Mouse (Mus musculus) lung, postnatal 4 days (tissue): ENCODE measurements around the gene Gpr137.

Experiments used
- DNase-seq, 2 experiments: peaks; one replicate each; pipeline ENCODE4 v3.0.0; 2021

Gene Gpr137

DNA sequence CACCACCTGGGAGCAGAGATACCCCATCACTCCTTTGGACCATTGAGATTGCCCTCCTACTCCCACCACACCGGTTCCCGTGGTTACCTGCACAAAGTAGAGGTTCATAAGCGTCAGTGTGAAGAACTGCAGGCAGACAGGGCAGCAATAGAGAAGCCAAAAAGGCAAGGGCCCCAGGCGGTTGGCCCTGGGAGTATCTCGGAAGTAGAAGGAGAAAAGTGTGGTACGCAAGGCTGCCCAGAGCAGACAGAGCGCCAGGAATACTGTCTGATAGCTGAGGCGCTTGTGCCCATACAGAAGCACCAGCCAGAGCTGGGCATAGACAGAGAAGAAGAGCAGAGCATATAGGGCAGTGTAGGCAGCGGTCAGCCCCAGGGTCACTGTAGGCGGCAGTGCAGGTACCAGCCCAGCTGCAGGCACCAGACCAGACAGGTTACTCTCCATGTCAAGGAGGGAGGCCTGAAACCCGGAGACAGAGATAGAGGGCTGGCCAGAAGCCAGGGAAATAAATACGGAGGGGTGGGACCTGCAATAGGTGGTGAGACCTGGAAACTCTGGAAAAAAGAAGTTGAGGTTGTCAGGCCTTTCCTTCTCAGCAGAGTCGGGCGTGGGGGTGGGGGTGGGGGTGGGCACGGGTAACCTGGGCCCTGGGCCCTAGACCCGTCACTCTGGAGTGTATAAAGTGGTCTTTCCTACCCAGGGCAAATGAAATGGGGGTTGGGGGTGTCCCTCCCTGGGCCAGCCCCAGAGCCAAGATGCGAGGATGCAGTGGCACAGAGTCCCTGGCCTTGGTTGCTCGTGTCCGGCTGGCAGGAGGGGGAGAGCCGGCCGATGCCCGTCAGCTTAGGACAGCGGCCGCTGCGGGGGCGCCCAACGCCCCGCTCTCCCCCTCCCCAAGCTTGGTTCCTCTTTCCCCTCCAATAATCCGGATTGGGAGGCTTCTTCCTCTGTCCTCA, 1.6 kb downstream of the Gpr137 start:
- DNase-seq = peak in 1 of 2 experiments; percentile 30

DNA sequence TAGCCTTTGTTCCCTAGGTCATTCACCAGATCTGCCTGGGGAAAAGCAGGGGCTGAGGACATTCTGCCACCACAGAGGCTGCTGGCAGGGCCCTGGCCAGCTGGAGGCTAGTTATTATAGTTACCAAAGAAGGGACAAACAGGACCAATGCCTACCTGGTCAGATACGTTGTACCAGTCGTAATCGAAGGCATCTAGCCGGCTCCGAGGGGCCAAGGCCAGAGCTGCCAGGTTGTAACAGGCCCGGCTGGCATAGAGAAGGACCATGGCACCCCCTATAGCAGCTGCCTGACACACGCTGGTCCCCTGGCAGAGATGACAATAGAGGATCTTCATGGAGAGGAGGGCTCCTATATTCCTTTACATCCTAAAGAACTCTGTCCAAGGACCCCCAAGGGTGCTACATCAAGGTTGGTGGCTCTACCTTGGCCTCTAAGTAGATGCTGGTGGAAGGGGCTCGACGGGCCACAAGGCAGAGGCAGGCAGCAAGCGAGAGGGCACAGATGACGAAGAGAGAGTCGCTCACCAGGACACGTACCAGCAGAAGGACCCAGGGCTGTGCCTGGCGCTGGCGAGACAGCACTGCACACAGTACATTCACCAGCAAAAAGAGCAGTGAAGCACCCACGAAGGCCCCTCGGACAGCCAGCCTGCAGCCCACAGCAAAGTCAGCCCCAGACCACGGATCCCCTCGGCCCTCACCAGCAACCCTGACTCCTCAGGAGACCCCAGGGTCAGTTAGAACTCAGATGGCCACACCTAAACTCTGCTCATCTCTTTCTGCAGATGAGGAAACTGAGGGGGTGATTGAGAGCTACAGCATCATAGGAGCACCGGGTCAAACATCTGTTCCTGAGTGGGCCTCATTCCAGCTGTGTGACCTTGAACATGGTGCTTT, 2.9 kb downstream of the Gpr137 start:
- peak in 1 of 2 experiments; percentile 22 for DNase-seq

DNA sequence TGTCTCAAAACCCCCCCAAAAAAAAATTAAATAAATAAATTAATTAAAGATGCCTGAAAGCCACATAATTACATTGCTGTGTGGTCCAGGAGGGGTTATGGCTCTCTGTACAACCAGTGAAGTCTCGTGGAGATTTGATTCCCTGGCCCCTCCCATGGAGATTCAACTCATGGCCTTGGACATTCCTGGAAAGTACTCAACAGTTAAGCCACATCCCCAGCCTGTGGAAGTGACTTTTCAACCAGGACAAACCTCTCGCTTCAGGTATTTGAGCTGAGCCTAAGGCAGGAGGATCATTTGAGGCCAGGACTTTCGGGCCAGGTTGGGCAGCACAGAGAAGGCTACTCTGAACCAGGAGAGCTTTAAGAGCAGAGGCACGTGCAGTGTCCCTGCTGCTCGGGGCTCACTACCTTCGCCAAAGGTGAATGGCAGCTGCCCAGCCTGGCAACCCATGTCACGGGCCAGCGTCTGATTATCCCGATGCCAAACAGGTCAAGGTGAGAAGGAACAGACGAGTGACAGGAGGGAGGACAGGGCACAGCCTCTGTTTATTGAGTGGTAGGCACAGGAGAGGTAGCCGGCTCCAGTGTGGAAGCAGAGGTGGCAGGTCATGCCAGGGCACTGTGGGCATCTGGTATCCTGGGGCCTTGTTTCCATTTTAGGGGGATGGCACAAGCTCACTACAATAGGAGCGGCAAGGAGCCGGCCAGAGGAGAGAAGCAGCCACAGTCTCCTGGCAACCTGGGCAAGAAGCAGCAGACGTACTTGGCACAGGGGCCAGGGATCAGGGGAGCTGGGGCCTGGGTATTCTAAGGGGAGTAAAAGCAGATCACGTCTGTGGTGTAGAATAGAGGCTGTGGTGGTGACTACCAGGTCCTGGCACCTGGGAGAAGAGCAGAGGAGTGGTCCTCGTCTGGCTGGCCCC, 4.5 kb downstream of the Gpr137 start:
- no peak for DNase-seq

DNA sequence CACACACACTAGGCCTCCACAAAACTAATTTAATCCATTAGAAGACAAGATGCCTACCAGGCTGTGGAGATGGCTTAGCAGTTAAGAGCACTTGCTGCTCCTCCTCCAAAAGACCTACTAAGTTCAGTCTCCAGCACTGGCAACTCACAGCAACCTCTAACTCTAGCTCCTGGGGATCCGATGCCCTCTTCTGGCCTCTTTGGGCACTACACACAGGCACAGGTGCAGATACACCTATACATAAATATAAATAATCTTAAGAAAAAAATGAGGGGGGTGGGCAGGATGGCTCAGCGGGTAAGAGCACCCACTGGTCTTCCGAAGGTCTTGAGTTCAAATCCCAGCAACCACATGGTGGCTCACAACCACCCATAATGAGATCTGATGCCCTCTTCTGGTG, 6.0 kb downstream of the Gpr137 start:
- DNase-seq = peak; percentile 26 to 47

DNA sequence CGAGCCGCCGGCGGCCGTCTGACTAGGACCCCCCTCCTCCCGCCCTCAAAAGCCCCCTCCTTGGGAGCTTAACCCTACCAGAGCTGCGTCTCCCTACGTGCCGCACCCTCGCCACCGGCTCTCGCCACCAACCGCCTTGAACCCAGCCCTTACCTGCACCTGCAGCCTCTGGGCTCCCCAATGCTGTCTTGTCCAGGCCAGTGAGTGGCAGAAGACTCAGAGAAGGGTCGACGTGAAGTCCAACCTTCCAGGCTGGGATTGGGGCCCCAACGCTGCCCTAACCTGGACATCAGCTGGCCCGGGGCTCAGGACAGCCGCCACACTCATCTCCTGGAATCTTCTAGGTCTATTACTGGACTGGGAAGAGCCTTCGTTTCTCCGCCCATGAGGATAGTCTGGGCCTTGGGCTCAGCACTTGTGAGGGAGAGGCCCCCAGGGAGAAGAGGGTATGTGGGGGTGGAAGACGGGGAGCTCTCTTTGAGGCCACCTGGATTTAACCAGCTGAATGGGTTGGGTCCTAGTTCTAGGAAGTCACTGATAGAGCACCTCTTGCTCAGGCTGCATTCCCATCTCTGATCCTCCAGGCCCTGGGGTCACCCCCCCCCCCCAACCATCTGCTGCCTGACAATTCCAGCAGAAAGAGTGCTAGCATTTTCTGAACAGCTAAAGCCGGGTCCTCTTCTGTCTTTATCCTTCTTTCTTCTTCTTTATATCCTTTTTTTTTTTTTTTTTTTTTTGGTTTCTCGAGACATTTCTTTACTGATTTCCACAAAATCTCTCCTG, 7.9 kb downstream of the Gpr137 start, which contains the start of gene Kcnk4:
TSS of gene Kcnk4 (minus strand) at position 321 of the 783 bp plus-strand sequence.
- no peak for DNase-seq

DNA sequence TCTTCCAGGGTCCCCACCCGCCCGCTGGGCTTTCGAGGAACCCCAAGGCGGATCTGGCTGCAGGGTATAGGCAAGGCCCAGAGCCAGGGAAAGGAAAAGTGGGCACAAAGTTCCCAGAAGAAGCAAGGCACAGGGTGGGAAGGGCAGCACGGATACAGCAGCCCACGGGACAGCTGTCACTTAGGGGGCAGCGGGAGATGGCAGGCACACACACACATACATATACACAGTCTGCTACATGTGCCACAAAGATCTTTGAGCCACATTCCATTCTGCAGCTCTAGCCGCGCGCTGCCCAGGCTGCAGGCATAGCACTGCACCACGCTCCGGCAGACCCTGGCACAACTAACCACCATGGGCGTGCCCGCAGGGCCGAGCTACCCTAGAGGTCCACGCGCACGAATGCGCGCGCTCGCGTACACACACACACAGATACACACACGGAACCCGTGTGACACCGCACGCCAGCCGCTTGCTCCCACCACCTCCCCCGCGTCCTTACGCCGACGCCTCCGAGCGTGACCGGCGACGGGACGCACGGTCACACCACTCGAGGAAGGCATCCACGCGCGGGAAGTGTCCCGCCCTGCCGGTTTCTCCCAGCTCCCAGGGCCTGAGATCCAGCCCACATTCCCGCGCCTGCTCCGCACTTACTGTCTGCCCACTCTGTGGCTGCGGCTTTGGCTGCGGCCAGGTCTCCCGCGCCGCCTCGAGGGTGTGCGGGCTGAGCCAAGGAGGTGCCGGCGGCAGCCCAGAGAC, 8.7 kb downstream of the Gpr137 start:
- DNase-seq = peak in 1 of 2 experiments; percentile 45

DNA sequence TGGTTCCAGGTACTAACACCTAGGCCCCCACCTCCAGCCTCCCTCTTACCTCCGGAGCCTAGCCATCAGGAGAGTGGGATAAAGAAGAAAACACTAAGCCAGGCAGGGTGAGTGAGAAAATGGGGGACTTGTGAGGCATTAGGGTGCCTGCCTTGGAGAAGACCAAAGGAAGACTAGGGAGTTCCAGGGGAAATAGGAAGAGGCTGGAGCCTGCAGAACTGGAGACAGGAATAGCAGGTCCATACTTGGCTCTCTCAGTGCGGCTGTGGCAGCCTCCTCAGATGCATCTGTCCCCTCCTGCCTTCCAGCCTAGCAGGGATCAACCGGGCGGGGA, 9.2 kb downstream of the Gpr137 start:
- DNase-seq = no peak

DNA sequence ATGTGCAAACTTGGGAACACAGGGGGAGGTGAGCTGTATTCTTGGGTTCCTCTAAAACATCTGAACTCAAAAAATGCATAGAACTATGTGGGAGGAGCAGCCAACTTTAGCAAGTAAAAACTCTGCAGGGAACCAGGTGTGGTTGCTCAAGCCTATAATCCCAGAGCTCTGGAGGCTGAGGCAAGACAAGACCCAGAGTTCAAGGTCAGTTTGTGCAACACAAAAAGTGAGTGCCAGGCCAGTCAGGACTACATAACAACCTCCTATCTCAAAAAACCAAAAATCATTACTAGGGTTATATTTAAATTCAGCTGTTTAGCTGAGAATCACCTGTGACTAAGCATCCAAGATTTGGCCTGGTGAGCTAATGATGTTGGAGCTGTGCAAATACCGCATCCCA, 10.3 kb downstream of the Gpr137 start:
- no peak for DNase-seq

DNA sequence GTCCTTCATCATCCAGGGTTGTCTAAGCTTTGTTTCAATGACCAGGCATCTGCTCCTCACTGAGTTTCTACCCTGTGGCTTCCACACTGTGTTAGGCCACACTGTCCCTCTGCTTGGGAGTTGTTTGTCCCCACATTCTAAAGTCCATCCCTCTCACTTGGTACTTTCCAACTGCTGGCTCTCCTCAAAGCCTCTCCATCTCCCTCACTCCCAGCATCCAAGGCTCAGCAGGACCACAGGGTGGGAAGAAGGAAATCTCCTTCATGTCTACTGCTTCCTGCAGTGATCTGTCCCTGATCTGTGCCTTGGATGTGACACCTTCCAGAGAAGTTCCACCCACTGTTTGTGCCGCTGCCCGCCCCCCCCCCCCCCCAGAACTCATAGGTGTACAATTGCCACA, 11.3 kb downstream of the Gpr137 start:
- no peak for DNase-seq

DNA sequence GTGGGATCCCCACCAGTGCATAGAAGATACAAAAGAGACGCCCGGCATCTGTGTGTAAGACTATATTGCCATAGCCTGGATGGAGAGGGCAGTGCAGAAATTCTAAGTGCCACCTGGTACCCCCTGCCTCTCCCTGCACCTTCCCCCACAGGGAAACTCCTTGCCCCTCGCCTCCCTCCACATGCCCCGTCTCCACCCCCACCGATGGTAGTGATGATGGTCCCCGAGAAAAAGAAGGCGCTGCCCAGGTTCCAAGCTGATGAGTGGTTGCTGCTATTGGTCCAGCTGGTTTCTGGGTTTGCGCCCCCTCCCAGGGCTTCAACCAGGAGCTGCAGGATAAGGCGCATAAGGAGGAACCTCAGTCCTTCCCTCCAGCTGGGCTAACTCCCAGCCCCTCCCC, 14.2 kb downstream of the Gpr137 start:
- DNase-seq = no peak

DNA sequence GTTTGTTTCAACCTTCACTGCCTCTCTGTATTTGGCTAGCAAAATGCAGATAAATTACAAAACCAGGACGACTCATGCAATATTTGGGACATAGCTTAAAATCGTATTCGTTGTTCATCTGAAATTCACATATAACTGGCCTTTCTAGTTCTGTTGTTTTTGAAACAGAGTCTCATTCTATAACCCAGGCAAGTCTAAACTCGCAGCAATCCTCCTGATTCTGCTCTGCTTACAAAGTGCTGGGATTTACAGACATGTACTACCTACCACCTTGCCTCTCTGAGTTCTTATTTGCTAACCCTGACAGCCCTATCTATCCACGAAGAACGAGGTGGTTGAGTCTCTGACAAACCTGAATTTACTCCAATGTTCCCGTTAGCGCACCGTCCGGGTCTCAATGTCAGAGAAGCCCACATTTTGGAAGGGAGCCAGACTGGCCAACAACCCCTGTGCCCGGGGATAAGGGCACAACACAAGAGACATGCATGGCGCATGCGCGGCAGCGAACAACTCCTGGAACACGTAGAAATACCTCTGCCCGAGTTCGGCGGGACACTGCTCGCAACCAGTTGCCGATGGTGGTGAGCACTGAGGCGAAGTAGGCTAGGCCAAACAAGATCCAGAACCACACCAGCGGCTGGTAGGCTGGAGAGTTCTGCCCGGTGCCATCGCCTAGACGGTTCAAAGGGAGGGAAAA, 15.6 kb downstream of the Gpr137 start:
- peak; percentile 32 to 50 for DNase-seq

DNA sequence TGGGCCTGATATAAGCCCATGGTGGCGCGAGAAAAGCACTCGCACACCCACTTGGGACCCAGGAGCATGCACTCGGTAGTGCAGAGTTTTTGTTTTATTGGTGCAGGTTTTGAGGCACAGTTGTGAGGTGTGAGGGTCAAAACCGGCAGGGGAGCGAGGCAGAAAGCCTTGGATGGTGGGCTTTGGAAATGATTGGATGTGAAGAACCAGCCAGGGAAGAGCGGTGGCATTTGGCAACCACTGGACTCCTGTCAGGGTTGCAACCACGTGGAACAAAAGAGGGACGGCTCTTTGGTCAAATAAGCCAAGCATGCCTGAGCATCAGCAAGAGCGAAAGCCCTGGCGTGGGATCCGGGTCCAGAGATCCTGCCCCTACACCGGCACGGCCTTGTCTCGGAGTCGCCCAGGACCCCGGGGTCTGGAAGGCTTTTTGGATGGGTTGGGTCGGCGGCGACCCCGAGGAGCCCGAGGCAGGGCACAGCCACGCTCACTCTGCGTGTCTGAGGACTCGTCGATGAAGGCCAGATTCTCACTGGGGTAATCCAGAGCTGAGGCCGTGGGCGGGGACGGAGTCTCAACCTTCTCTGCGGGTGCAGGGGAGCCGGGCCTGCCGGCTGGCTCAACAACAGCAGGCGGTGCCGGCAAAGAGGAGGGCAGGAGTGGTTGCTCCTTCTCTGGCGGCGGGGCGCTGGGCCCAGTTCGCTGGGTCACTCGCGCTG, 16.5 kb downstream of the Gpr137 start:
- DNase-seq = peak in 1 of 2 experiments; percentile 27

DNA sequence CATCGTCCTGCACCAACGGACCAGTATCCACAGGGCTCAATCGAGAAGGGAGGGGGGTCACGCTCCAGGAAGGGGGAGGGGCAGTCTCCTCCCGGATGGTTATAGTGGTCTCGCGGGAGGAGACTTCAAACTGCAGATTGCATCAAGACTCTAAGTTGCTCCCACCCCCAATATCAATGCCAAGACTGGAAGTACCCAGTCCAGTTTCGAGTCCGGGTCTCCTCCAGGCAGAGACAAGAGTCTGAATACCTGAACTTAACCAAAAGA, 17.0 kb downstream of the Gpr137 start, which contains the start of gene Catsperz:
TSS of gene Catsperz (minus strand) at position 74 of the 267 bp plus-strand sequence.
- DNase-seq = peak in 1 of 2 experiments; percentile 29

DNA sequence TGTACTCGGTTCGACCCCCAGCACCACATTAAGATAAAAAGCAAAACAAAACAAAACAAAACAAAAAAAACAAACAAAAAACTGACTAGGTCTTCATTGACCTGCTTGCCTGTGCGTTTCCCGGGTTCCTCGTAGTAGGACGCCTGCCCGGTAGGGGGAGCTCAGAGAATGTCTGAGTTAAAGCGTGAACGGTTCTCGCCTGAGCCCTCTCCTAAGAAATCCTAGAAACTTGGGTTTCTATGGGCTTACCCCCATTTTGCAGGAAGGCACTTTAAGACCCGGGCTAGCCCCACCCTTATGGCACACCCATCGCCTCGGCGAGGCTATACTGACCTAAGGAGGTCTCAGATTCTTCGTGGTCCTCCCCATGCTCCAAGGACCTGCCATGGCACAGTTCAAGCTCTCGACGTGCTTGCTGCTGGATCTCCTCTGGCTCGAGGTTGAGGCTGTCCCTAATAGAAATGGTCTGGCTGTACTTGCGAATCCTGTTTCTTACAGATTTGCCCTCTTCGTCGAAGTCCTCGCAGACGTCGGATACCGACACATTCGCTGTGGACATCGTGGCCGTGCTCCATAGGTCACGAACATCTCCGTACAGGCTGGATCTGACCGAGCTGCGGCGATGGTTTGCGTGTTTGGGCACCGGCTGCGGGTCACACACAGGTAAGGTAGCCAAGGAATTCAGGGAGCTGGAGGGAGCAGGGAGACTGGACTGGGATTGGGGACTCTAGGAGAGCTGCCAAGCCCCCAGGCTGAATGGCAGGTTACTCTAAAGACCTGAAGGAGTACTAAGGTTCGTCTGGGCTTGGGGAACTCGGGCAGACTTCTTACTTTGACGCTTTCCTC, 17.6 kb downstream of the Gpr137 start:
- peak; percentile 79 to 89 for DNase-seq

DNA sequence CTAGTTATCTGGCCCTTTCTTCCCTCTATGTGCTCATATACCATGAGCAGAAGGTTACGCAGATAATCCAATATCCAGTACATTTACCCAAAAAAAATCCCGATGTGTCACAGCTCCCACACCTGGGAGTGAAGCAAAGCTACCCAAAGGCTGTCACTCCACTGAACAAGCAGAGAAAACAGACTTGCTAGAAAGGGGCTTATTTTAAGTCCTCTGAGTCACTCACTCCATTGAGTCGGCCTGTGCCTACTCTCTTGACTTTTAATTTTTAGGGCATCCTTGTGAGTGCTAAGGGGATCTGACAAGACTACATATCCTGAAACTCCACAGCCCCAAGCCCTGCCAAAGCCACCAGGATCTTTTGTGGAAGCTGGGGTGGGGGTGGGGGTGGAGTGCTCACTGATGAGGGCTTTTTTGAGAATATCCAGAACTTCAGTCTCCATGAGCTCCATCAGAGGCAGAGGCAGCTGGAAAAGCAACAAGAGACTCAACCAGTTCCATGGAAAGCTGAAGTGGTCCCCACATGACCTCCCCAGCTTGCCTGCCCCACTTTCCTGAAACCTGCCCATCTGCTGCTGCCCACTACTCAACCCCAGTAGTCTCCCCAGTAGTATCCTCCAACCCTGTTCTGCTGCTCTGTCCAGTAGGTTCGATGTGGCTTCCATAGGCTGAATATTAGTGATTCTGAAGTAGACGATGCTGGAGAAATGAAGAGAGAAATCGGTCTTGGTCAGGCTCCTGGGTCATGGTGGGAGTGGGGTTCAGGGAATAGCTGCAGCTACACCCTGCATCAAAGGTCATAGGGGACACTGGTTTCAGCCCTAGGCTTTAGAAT, 19.2 kb downstream of the Gpr137 start:
- no peak for DNase-seq

DNA sequence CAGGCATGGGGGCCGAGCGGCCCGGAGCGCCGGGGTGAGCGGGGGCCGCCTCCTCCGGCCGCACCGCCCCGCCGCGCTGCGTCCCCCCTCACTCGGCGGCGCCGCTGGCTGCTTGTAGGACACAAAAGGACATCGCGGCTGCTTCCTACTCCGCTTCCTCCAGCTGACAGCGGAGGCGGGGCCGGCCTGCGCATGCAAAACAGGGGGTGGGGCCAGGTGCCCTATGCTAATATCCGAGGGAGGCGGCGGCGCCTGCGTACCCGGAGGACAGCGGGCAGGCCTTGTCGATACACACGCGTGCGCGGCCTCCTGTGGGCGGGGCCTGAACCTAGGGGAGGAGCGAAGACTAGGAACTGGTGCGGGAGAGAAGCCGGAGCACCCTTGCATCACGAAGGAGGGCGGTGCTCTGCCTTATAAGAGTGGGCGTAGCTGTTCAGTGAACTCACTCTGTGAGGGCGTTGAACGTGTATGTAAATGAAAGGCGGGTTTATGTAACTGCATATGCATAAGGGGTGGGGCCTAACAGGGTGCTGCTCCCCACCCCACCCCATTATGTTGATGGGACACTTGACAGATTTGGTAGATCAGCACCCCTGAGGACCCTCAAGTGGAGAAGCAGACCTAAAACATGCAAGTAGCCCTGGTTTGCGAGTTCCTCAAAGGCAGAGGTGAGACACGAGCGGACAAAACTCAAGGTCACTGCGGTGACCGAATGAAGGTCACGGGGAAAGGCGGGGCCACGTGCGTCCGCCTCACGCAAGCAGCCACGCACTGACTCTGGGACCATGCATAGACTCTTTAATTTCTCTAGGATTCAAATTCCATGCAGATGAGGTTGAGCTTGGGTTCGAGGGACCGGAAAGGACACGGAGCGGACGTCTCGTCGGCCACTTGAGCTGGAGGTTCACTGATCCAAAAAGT, 20.4 kb downstream of the Gpr137 start, which contains the start of gene Esrra:
TSS of gene Esrra (minus strand) at position 167 of the 921 bp plus-strand sequence.
- peak; percentile 100 for DNase-seq
